Mouse (Mus musculus): ENCODE results near the gene Myh6. TPM values are rescaled to one million over a fixed set of nuclear protein-coding genes. Genes with fewer than 3 reads are reported as not detected.

The Myh6 gene
- total and polyA plus RNA-seq, 3 experiments: 6,249 to 21,149 (median 19,033) TPM

DNA sequence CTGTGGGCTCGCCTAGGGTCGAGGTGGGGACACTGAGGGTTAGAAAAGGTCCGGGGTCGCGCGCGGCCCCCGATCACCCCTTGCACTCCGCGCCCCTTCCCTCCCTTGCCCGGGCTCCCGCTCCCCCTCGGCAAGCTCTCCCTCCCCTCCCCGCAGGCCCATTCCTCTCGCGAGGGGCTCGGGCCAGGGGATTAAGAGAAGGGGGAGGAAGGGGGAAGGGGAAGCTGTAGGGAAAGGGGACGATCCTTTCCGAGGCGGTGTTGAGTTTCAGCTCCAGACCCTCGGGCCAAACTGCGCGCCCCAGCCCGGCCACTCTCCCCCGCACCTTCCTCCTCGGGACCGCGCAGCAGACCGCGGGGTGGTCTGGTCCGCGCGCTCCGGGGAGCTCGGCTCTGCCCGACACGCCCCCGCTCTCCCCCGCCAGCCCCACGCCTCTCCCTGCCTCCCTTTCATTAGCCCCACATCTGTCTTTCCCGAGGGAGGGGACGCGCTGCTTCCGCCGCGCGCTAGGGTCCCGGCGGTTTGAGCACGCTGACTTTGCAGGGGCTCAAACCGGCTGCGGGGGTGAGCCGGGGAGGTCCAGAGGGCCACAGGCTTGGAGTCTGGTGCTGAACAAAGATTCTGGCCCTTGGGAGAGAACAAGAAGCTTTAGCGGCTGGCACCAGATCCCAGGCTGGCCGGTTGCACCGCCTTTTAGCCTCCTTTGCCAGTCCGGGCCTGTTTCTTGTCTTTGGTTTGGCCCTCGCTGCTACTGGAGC is 40.1 kb downstream of the Myh6 start:
- WGBS: 2% methylated on average over 54 of the region's 58 CpGs

DNA sequence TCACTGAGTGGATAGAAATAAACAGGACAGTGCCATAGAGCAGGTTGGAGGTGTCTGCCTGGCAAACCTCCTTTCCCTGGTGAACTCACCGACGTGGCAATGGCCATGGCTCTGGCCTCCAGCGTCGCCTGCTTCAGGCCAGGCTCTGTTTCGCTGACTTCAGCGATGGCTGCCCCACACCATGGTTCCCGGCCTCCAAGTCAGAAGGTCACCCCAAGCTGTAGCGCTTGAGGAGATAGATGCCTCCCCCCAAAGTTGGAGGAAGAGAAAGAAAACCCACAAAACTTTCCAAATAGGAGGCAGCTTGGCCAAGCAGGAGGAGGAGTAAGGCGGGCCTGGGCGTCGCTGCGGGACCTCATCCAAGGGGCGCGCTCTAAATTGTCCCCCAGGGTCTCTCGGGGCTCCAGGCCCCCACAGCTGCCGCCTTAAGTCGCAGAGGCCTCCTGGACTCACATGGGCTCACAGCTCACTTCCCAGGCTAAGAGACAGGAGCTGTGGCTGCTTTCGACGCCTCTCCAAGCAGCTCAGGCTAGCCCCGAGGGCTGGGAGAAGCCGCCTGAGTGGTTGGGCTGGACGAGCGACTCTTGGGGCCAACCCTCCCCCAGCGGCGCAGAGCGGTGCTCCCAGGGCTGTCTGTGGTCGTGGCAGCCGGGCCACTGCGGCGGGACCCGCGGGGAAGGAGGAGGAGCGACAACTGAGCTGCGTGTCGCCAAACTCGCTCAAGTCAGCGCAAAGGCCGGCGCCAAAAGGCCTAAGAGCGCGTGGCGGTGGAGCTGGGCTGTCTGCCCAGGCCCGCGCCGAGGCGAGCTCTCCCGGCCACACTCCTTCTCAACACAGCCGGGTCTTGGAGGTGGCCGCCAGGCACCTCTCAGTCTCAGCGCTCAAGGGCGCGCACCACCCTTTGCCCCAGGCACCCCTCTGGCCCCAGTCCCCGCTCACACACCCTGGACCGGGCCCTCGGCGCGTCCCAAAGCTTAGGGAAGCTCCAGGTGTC is 41.1 kb downstream of the Myh6 start, which contains the start of gene Efs:
Efs (minus strand) TSS at position 778 of the 994 bp plus-strand sequence.
- H3K4me3 ChIP-seq: peak within 1 kb of the TSS; percentile 34
- TF ChIP-seq CTCF (IDR thresholded peaks at IDR 0.05) (no peak), EP300 (IDR thresholded peaks at IDR 0.05; ENCODE audit: insufficient read depth, low read depth, low read length) (no peak), POLR2A (IDR thresholded peaks at IDR 0.05; ENCODE audit: insufficient read depth, low read depth, low read length) (0 out of 2 replicates have a peak, but pooled peaks have one; percentile 42)
- H3K79me2 ChIP-seq (replicated peaks; ENCODE audit: control insufficient read depth, insufficient read depth, low read length): no peaks in the 10 kb centered on the region
- intact Hi-C loops (cut with DNase I): no loop called here
- peak; percentile 74 to 76 for DNase-seq
- no peaks in the 10 kb centered on the region for H3K36me3 ChIP-seq (ENCODE audit: control insufficient read depth, insufficient read depth, low read length)
- peak within 1 kb of the TSS; percentile 66 for H3K9ac ChIP-seq (ENCODE audit: low read depth, low read length)
- peak within 1 kb of the TSS; percentile 58 for H3K27ac ChIP-seq
- H3K27me3 ChIP-seq (ENCODE audit: control insufficient read depth, insufficient read depth, low read length): peaks cover 8% of the 10 kb centered on the region
- WGBS: 8% methylated on average over 57 of the region's 57 CpGs
- H3K4me1 ChIP-seq (ENCODE audit: control insufficient read depth, insufficient read depth, low read length): no peaks in the 10 kb centered on the region; the same call in 1 of the 2 replicates

More for the DNA sequence above, 40.1 kb downstream of the Myh6 start:
- Histone ChIP-seq H3K27me3 (ENCODE audit: control insufficient read depth, insufficient read depth, low read length) (peaks cover 8% of the 10 kb centered on the region), H3K27ac (peak overlapping the region; percentile 58), H3K9ac (ENCODE audit: low read depth, low read length) (peak overlapping the region; percentile 66), H3K4me1 (ENCODE audit: control insufficient read depth, insufficient read depth, low read length) (no peaks in the 10 kb centered on the region; the same call in 1 of the 2 replicates), H3K36me3 (ENCODE audit: control insufficient read depth, insufficient read depth, low read length) (no peaks in the 10 kb centered on the region), H3K79me2 (replicated peaks; ENCODE audit: control insufficient read depth, insufficient read depth, low read length) (no peaks in the 10 kb centered on the region), H3K4me3 (peak overlapping the region; percentile 34)
- DNase-seq: peak; percentile 72 to 74
- intact Hi-C loops (cut with DNase I): no loop called here
- TF ChIP-seq EP300 (IDR thresholded peaks at IDR 0.05; ENCODE audit: insufficient read depth, low read depth, low read length) (no peak), POLR2A (IDR thresholded peaks at IDR 0.05; ENCODE audit: insufficient read depth, low read depth, low read length) (no peak), CTCF (IDR thresholded peaks at IDR 0.05) (no peak)

DNA sequence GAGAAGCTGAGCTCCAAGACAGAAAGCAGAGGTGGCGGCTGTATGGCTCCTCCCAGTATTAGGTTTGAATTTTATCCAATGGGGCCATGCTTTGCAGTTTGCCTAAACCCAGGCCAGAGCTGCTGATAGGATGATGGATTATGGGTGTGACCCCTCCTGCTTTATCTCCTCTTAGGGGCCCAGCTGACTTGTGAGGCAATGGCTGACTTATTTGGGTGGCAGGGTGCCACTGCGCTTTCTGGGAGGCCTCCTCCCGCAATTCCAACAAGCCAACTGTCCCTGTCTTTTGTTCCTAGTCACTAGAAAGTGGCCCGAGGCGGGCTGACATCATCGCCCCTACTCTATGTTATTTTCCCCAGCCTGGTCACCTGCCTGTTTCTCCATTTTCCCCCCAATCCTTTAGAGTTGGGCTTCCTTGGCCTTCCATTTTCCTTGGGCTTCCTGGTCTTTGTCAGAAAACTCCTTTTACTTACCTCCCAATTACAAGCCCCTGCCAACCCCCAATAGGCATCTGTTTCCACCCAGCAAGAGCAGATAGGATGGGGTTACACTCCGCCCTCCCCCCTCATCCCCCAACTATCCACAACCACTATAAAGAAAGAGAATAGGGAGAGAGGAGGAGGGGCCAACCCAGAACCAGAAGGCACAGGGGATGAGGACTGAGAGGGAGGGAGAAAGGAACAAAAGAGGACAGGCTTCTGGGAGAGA is 41.9 kb downstream of the Myh6 start:
- 75% methylated on average over 7 of the region's 7 CpGs for WGBS
- no peak for TF ChIP-seq POLR2A (IDR thresholded peaks at IDR 0.05; ENCODE audit: insufficient read depth, low read depth, low read length)
- TF ChIP-seq EP300 (IDR thresholded peaks at IDR 0.05; ENCODE audit: insufficient read depth, low read depth, low read length): no peak
- TF ChIP-seq CTCF (IDR thresholded peaks at IDR 0.05): no peak
- H3K79me2 ChIP-seq (replicated peaks; ENCODE audit: control insufficient read depth, insufficient read depth, low read length): no peaks in the 10 kb centered on the region
- peak; percentile 71 to 82 for DNase-seq
- H3K4me1 ChIP-seq (ENCODE audit: control insufficient read depth, insufficient read depth, low read length): no peaks in the 10 kb centered on the region; the same call in 1 of the 2 replicates
- H3K36me3 ChIP-seq (ENCODE audit: control insufficient read depth, insufficient read depth, low read length): no peaks in the 10 kb centered on the region
- intact Hi-C loops (cut with DNase I): no loop called here
- H3K27me3 ChIP-seq (ENCODE audit: control insufficient read depth, insufficient read depth, low read length): peaks cover 8% of the 10 kb centered on the region
- H3K9ac ChIP-seq (ENCODE audit: low read depth, low read length): no peak overlapping the region
- 0 out of 2 replicates have a peak overlapping the region, but pooled peaks have one; percentile 34 for H3K4me3 ChIP-seq
- peak overlapping the region; percentile 58 for H3K27ac ChIP-seq

GRCm38 (mm10) chr14:54920076-54920685 is 46.5 kb downstream of the Myh6 start:
- 71% methylated on average over 16 of the region's 16 CpGs for WGBS
- Histone ChIP-seq H3K4me1 (ENCODE audit: control insufficient read depth, insufficient read depth, low read length) (no peaks in the 10 kb centered on the region; the same call in 1 of the 2 replicates), H3K9ac (ENCODE audit: low read depth, low read length) (no peak overlapping the region), H3K79me2 (replicated peaks; ENCODE audit: control insufficient read depth, insufficient read depth, low read length) (no peaks in the 10 kb centered on the region), H3K27me3 (ENCODE audit: control insufficient read depth, insufficient read depth, low read length) (no peaks in the 10 kb centered on the region), H3K27ac (no peak overlapping the region), H3K36me3 (ENCODE audit: control insufficient read depth, insufficient read depth, low read length) (no peaks in the 10 kb centered on the region), H3K4me3 (no peak overlapping the region)
- TF ChIP-seq EP300 (IDR thresholded peaks at IDR 0.05; ENCODE audit: insufficient read depth, low read depth, low read length) (no peak), CTCF (IDR thresholded peaks at IDR 0.05) (no peak), POLR2A (IDR thresholded peaks at IDR 0.05; ENCODE audit: insufficient read depth, low read depth, low read length) (no peak)
- no peak for DNase-seq
- intact Hi-C loops (cut with DNase I): no loop called here

DNA sequence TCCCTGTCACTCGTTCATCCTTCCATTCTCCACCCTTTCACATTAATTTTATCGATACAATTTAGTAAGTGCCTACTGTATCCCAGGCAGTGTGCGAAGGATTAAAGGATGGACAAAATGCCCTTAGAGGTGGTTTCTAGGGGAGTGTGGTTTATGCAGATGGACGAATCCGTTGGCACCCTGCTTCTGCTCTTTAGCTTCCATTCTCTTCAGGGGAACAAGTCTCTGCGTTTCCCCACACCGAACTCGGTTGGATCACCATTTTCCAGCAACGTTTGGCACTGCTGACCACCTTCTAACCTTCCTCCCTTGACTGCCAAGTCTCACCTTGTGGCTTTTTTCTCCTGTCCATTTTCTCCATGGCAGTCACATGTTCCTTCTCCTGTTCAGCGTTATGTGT is 53.4 kb downstream of the Myh6 start:
- 22% methylated on average over 10 of the region's 10 CpGs for WGBS
- no peak for DNase-seq
- Histone ChIP-seq H3K79me2 (replicated peaks; ENCODE audit: control insufficient read depth, insufficient read depth, low read length) (no peaks in the 10 kb centered on the region), H3K4me1 (ENCODE audit: control insufficient read depth, insufficient read depth, low read length) (peaks cover 5% of the 10 kb centered on the region), H3K27ac (no peak overlapping the region), H3K36me3 (ENCODE audit: control insufficient read depth, insufficient read depth, low read length) (no peaks in the 10 kb centered on the region), H3K27me3 (ENCODE audit: control insufficient read depth, insufficient read depth, low read length) (peaks cover 3% of the 10 kb centered on the region; the same call in 1 of the 2 replicates), H3K9ac (ENCODE audit: low read depth, low read length) (peak overlapping the region; percentile 10; the same call in 1 of the 2 replicates), H3K4me3 (peak overlapping the region; percentile 93)
- TF ChIP-seq EP300 (IDR thresholded peaks at IDR 0.05; ENCODE audit: insufficient read depth, low read depth, low read length) (no peak), POLR2A (IDR thresholded peaks at IDR 0.05; ENCODE audit: insufficient read depth, low read depth, low read length) (no peak), CTCF (IDR thresholded peaks at IDR 0.05) (no peak)
- intact Hi-C loops (cut with DNase I): no loop called here
